Mouse (Mus musculus) CH12.LX (cell line): ENCODE results near the gene Apom. TPM values are rescaled to one million over a fixed set of nuclear protein-coding genes. Genes with fewer than 3 reads are reported as not detected.
A peak's percentile ranks its signal among the peaks of the same experiment; 100 is the strongest.

Experiments
- DNase-seq: peaks from one replicate; pipeline ENCODE4 v3.0.0-alpha.2; 2013; ENCODE audit errors: extremely low read depth
- H3K27ac ChIP-seq: 2 replicates; pipeline ENCODE4 v1.5.1; 2012; ENCODE audit warnings: low read depth, mild to moderate bottlenecking, control low read depth, moderate library complexity; ENCODE audit not compliant: insufficient read depth
- H3K27me3 ChIP-seq: replicated peaks from 2 replicates; pipeline ENCODE3; 2012; ENCODE audit warnings: inconsistent platforms
- H3K36me3 ChIP-seq, 2 experiments: replicated peaks in 1 of 2; 2 replicates each; pipeline versions ENCODE3 to v1.6.1; 2012; ENCODE audit warnings: inconsistent platforms in 1 of 2, low read length in 1 of 2, mild to moderate bottlenecking in 1 of 2, mixed read lengths in 1 of 2, moderate library complexity in 1 of 2; ENCODE audit not compliant: control insufficient read depth in 1 of 2, insufficient read depth in 1 of 2
- H3K4me1 ChIP-seq, 2 experiments: 2 replicates each; pipeline ENCODE4 v1.6.1; 2012; ENCODE audit warnings: inconsistent platforms in 1 of 2, moderate library complexity in 1 of 2; ENCODE audit not compliant: insufficient read depth in 2 of 2, control insufficient read depth in 1 of 2
- H3K4me2 ChIP-seq: 2 replicates; pipeline ENCODE4 v1.6.1; 2012; ENCODE audit warnings: low read depth, mild to moderate bottlenecking, control low read depth; ENCODE audit not compliant: poor library complexity, insufficient read depth, severe bottlenecking
- H3K4me3 ChIP-seq, 3 experiments: fragments of 150-350 bp in 1 of 3; sonication (generic) in 1 of 3; replicated peaks in 1 of 3; 2 replicates each; pipeline versions ENCODE3 to v1.5.1; 2011 to 2012; ENCODE audit warnings: low read depth in 2 of 3, low read length in 2 of 3, mild to moderate bottlenecking in 2 of 3, moderate library complexity in 2 of 3, control low read depth in 1 of 3, improper control_type of control experiment in 1 of 3, inconsistent platforms in 1 of 3, mixed read lengths in 1 of 3; ENCODE audit not compliant: poor library complexity in 1 of 3
- H3K79me2 ChIP-seq: replicated peaks from 2 replicates; pipeline ENCODE4 v1.6.1; 2012; ENCODE audit warnings: mild to moderate bottlenecking, moderate library complexity; ENCODE audit not compliant: control insufficient read depth, poor library complexity, insufficient read depth, severe bottlenecking; ENCODE audit errors: extremely low read depth
- H3K9ac ChIP-seq: 2 replicates; pipeline ENCODE4 v1.6.1; 2012; ENCODE audit warnings: low read depth, mild to moderate bottlenecking, control low read depth, moderate library complexity; ENCODE audit not compliant: insufficient read depth
- H3K9me3 ChIP-seq: replicated peaks from 2 replicates; pipeline ENCODE3; 2012; ENCODE audit warnings: low read length, inconsistent platforms, mixed read lengths
- BHLHE40 ChIP-seq: IDR thresholded peaks from 2 replicates; pipeline ENCODE4 v1.6.1; 2011; ENCODE audit warnings: mild to moderate bottlenecking, low read depth, low read length, improper control_type of control experiment
- CHD1 ChIP-seq: IDR thresholded peaks from 2 replicates; pipeline ENCODE4 v1.6.1; 2012; ENCODE audit warnings: low read depth, low read length, improper control_type of control experiment, inconsistent platforms
- CHD2 ChIP-seq: IDR thresholded peaks from 2 replicates; pipeline ENCODE4 v1.6.1; 2011; ENCODE audit warnings: low read length, improper control_type of control experiment
- CTCF ChIP-seq, 2 experiments: IDR thresholded peaks in 1 of 2; conservative IDR thresholded peaks in 1 of 2; 2 replicates each; pipeline ENCODE4 v1.5.1; 2011 to 2012; ENCODE audit warnings: low read depth in 2 of 2, low read length in 2 of 2, improper control_type of control experiment in 1 of 2, inconsistent platforms in 1 of 2, mild to moderate bottlenecking in 1 of 2, moderate library complexity in 1 of 2
- E2F4 ChIP-seq: IDR thresholded peaks from 2 replicates; pipeline ENCODE4 v1.6.1; 2011; ENCODE audit warnings: low read depth, low read length, improper control_type of control experiment; ENCODE audit not compliant: insufficient replicate concordance
- ELF1 ChIP-seq: IDR thresholded peaks from 2 replicates; pipeline ENCODE4 v1.6.1; 2014; ENCODE audit warnings: low read depth, mild to moderate bottlenecking, inconsistent platforms, low read length, improper control_type of control experiment
- ETS1 ChIP-seq: conservative IDR thresholded peaks from 2 replicates; pipeline ENCODE4 v1.6.1; 2012; ENCODE audit warnings: low read depth, mild to moderate bottlenecking, inconsistent platforms, low read length, improper control_type of control experiment, moderate library complexity
- GABPA ChIP-seq: IDR thresholded peaks from 2 replicates; pipeline ENCODE4 v1.6.1; 2012; ENCODE audit warnings: low read depth, low read length, improper control_type of control experiment, inconsistent platforms; ENCODE audit not compliant: insufficient replicate concordance
- HCFC1 ChIP-seq: IDR thresholded peaks from 2 replicates; pipeline ENCODE4 v1.6.1; 2012; ENCODE audit warnings: low read depth, mild to moderate bottlenecking, inconsistent platforms, low read length, improper control_type of control experiment
- IRF4 ChIP-seq: IDR thresholded peaks from 2 replicates; pipeline ENCODE4 v1.6.1; 2014; ENCODE audit warnings: low read depth, mild to moderate bottlenecking, inconsistent platforms, low read length, improper control_type of control experiment
- JUND ChIP-seq: conservative IDR thresholded peaks from 2 replicates; pipeline ENCODE4 v1.6.1; 2011; ENCODE audit warnings: low read depth, low read length, improper control_type of control experiment
- KAT2A ChIP-seq: IDR thresholded peaks from 2 replicates; pipeline ENCODE4 v1.6.1; 2012; ENCODE audit warnings: low read length, improper control_type of control experiment, inconsistent platforms; ENCODE audit not compliant: insufficient replicate concordance
- MAX ChIP-seq: IDR thresholded peaks from 2 replicates; pipeline ENCODE4 v1.6.1; 2011; ENCODE audit warnings: low read length, improper control_type of control experiment
- MAZ ChIP-seq: IDR thresholded peaks from 2 replicates; pipeline ENCODE4 v1.6.1; 2012; ENCODE audit warnings: low read depth, mild to moderate bottlenecking, inconsistent platforms, low read length, improper control_type of control experiment, moderate library complexity
- MEF2A ChIP-seq: IDR thresholded peaks from 2 replicates; pipeline ENCODE4 v1.6.1; 2014; ENCODE audit warnings: low read depth, mild to moderate bottlenecking, inconsistent platforms, low read length, improper control_type of control experiment, borderline replicate concordance
- MXI1 ChIP-seq: IDR thresholded peaks from 2 replicates; pipeline ENCODE4 v1.6.1; 2011; ENCODE audit warnings: mild to moderate bottlenecking, low read depth, low read length, improper control_type of control experiment
- MYC ChIP-seq: IDR thresholded peaks from 2 replicates; pipeline ENCODE4 v1.6.1; 2011; ENCODE audit warnings: low read depth, mild to moderate bottlenecking, improper control_type of control experiment, low read length
- NELFE ChIP-seq: IDR thresholded peaks from 2 replicates; pipeline ENCODE4 v1.6.1; 2011; ENCODE audit warnings: low read depth, low read length, improper control_type of control experiment
- NRF1 ChIP-seq: IDR thresholded peaks from 2 replicates; pipeline ENCODE4 v1.6.1; 2014; ENCODE audit warnings: low read depth, mild to moderate bottlenecking, inconsistent platforms, low read length, improper control_type of control experiment, moderate library complexity
- PAX5 ChIP-seq: IDR thresholded peaks from 2 replicates; pipeline ENCODE4 v1.6.1; 2012; ENCODE audit warnings: low read length, inconsistent platforms, mixed read lengths
- POLR2A ChIP-seq: IDR thresholded peaks from 2 replicates; pipeline ENCODE4 v1.6.1; 2011; ENCODE audit warnings: low read depth, mild to moderate bottlenecking, improper control_type of control experiment, low read length
- POLR2AphosphoS2 ChIP-seq: IDR thresholded peaks from 2 replicates; pipeline ENCODE4 v1.6.1; 2011; ENCODE audit warnings: low read depth, low read length, improper control_type of control experiment
- SIN3A ChIP-seq: IDR thresholded peaks from 2 replicates; pipeline ENCODE4 v1.6.1; 2012; ENCODE audit warnings: low read length, improper control_type of control experiment, inconsistent platforms
- TBP ChIP-seq: conservative IDR thresholded peaks from 2 replicates; pipeline ENCODE4 v1.6.1; 2011; ENCODE audit warnings: low read depth, low read length, improper control_type of control experiment
- TCF12 ChIP-seq: IDR thresholded peaks from 2 replicates; pipeline ENCODE4 v1.6.1; 2014; ENCODE audit warnings: low read depth, mild to moderate bottlenecking, inconsistent platforms, low read length, improper control_type of control experiment
- USF1 ChIP-seq: IDR thresholded peaks from 2 replicates; pipeline ENCODE4 v1.6.1; 2014; ENCODE audit warnings: low read depth, mild to moderate bottlenecking, inconsistent platforms, low read length, improper control_type of control experiment
- USF2 ChIP-seq: conservative IDR thresholded peaks from 2 replicates; pipeline ENCODE4 v1.6.1; 2011; ENCODE audit warnings: low read depth, low read length, improper control_type of control experiment
- ZMIZ1 ChIP-seq: IDR thresholded peaks from 2 replicates; pipeline ENCODE4 v1.6.1; 2012; ENCODE audit warnings: low read depth, mild to moderate bottlenecking, inconsistent platforms, low read length, improper control_type of control experiment
- dilution Hi-C: fragments of 300-500 bp; cut with MboI; formaldehyde crosslinking; loops from 2 replicates; pipeline ENCODE4 v1.14.3; 2020; ENCODE audit warnings: low sequenced_read_pairs; ENCODE audit not compliant: extremely low pct_unique_long_range_greater_than_20kb, extremely low pct_ligation_motif_present
- in situ Hi-C: fragments of 300-500 bp; cut with MboI; formaldehyde crosslinking; loops from 3 replicates; pipeline ENCODE4 v1.14.3; 2019; ENCODE audit warnings: low sequenced_read_pairs, low pct_ligation_motif_present, low pct_unique_long_range_greater_than_20kb, mixed read lengths
- polyA plus RNA-seq: library from polyadenylated mRNA; unstranded; fragments of >175 nt; gene quantifications from 2 replicates; pipeline ENCODE4 v1.2.1, GENCODE M21; 2012; ENCODE audit warnings: low read depth; ENCODE audit not compliant: insufficient read length
- total RNA-seq, 2 experiments: library from RNA; depleted of rRNA; stranded (reverse); fragments of 300-350 nt in 1 of 2; fragments of >200 nt in 1 of 2; gene quantifications; 2 replicates each; pipeline ENCODE4 v1.2.3; 2012 to 2014

Gene Apom
- total and polyA plus RNA-seq, 3 experiments = 0.39 TPM; not detected in 2

DNA sequence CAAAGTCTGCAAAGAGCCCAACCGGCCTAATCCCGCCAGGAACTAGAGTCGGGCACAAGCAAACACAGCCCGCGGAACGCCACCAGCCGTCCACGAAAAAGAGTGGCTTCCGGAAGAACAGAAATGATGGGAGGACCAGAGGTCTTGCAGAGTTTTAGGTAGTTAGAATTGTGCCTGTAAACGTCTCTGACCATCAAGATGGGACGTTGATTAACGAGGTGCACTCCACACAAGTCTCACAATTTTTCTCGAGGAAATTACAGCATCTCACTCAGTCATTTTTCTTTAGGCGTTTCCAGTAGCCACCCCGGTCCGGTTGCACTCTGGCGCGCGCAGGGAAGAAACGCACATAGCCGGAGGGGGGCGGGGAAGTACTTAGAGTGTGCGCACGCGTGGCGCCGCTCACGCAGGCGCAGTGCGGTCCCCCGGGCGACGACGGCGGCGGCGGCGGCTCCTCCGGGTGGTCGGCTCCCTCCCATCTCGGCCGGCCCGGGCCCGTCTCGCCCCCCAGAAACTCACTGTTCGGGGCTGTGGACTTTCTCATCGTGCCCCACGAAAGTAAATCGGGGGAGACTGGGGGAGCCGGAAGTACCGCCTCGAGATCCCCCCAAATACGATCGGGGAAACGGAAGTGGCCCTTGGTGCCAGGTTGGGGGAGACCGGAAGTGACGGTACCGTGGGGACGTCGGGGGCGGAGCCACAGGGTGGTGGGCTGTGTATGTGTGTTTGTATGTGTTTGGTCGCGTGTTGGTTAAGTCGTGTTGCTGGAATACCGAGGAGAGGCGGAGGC is 3.1 kb upstream of the Apom start, which contains the start of gene Bag6:
Gene Bag6 (plus strand): TSS at position 378 of the 790 bp plus-strand sequence.
- Histone ChIP-seq H3K9ac (peak within 1 kb of the TSS; percentile 80), H3K4me2 (peak within 1 kb of the TSS; percentile 95)
- dilution Hi-C loops (no loop called here), in situ Hi-C loops (no loop called here)
- TF ChIP-seq NELFE (no peak; the same call in 1 of the 2 replicates), MAZ (no peak; the same call in 1 of the 2 replicates), MYC (peak; percentile 91), POLR2A (peak; percentile 71), MAX (peak; percentile 100), USF2 (no peak), E2F4 (peak; percentile 94; the same call in 1 of the 2 replicates), KAT2A (peak; percentile 90; the same call in 1 of the 2 replicates), PAX5 (no peak), MXI1 (peak; percentile 76), CTCF (conservative IDR thresholded peaks at IDR 0.05 in 1 of 2, IDR thresholded peaks at IDR 0.05 in 1 of 2; ENCODE audit: low read depth in 2 of 2, low read length in 2 of 2) (peak in 1 of 2 experiments; percentile 42; a peak in 2 of 4 replicates), BHLHE40 (peak; percentile 30; the same call in 1 of the 2 replicates), CHD1 (no peak), TCF12 (peak; percentile 80), ETS1 (0 out of 2 replicates have a peak, but pooled peaks have one; percentile 13), NRF1 (peak; percentile 92), TBP (peak; percentile 86), USF1 (no peak), HCFC1 (peak; percentile 91), ELF1 (peak; percentile 84), GABPA (no peak; the same call in 1 of the 2 replicates), POLR2AphosphoS2 (peak; percentile 61; the same call in 1 of the 2 replicates), MEF2A (peak; percentile 74), JUND (peak; percentile 61), ZMIZ1 (peak; percentile 33; the same call in 1 of the 2 replicates), IRF4 (peak; percentile 74), CHD2 (peak; percentile 85), SIN3A (peak; percentile 76; the same call in 1 of the 2 replicates)
- TF ChIP-seq, all 38 proteins: peak for 21
- peak within 1 kb of the TSS; percentile 83 to 95 (median 91) for H3K4me3 ChIP-seq
- H3K4me1 ChIP-seq = peaks cover 0 to 19% of the 10 kb centered on the region in 2 experiments; a peak in 2 of 4 replicates
- peak within 1 kb of the TSS; percentile 74 for H3K27ac ChIP-seq
- peak; percentile 95 for DNase-seq
- peaks cover 45% of the 10 kb centered on the region for H3K79me2 ChIP-seq
- no peaks in the 10 kb centered on the region for H3K9me3 ChIP-seq
- H3K36me3 ChIP-seq = peaks cover 21 to 46% of the 10 kb centered on the region in 2 experiments
- H3K27me3 ChIP-seq = no peaks in the 10 kb centered on the region
